Mouse (Mus musculus) stomach, embryonic 16.5 days (tissue): Measurements from ENCODE around the gene Nmnat2. TPM values are rescaled to one million over a fixed set of nuclear protein-coding genes. Genes with fewer than 3 reads are reported as not detected.
"Not testable (repeated sequence)": the region's sequence is repeated elsewhere in the genome, so short reads cannot be mapped to it uniquely, and the experiment has no call there.

Experiments
- ATAC-seq: fragments of 200-750 bp; cut with Nextera tagmentation; 2 replicates; pipeline ENCODE4 v1.8.0; 2017; ENCODE audit warnings: moderate number of reproducible peaks, moderate TSS enrichment; ENCODE audit not compliant: insufficient read depth, low FRiP score
- H3K27ac ChIP-seq: fragments of 300-500 bp; sonication (generic); 2 replicates; pipeline ENCODE4 v1.5.1; 2014; ENCODE audit warnings: low read length
- H3K27me3 ChIP-seq: fragments of 300-500 bp; sonication (generic); 2 replicates; pipeline ENCODE4 v1.6.1; 2014; ENCODE audit warnings: low read length, control low read depth, mixed read lengths; ENCODE audit not compliant: control insufficient read depth, insufficient read depth
- H3K36me3 ChIP-seq: fragments of 300-500 bp; sonication (generic); 2 replicates; pipeline ENCODE4 v1.6.1; 2014; ENCODE audit warnings: low read length; ENCODE audit not compliant: control insufficient read depth, insufficient read depth
- H3K4me1 ChIP-seq: fragments of 300-500 bp; sonication (generic); 2 replicates; pipeline ENCODE4 v1.6.1; 2014; ENCODE audit warnings: low read length, control low read depth, mixed read lengths; ENCODE audit not compliant: control insufficient read depth, insufficient read depth
- H3K4me2 ChIP-seq: fragments of 300-500 bp; sonication (generic); 2 replicates; pipeline ENCODE4 v1.6.1; 2014; ENCODE audit warnings: low read depth, low read length, mixed read lengths
- H3K4me3 ChIP-seq: fragments of 300-500 bp; sonication (generic); replicated peaks from 2 replicates; pipeline ENCODE4 v1.5.1; 2014; ENCODE audit warnings: mild to moderate bottlenecking, low read length
- H3K9ac ChIP-seq: fragments of 300-500 bp; sonication (generic); 2 replicates; pipeline ENCODE4 v1.6.1; 2014; ENCODE audit warnings: low read length
- H3K9me3 ChIP-seq: fragments of 300-500 bp; sonication (generic); replicated peaks from 2 replicates; pipeline ENCODE4 v1.6.1; 2016; ENCODE audit warnings: low read length, control low read depth; ENCODE audit not compliant: control insufficient read depth
- WGBS: fragments of 180-500 bp; shearing (Covaris S2); extraction: QIAGEN DNeasy Blood & Tissue Kit; methylation state at CpG from one replicate; pipeline ENCODE4 v1.1.7; 2014; 5-methylcytosine and 5-hydroxymethylcytosine counted together
- polyA plus RNA-seq: library from polyadenylated mRNA; unstranded; fragments of >200 nt; fragmentation: Nextera tagmentation; extraction: Ambion mirVana; gene quantifications from 2 replicates; pipeline ENCODE4 v1.2.1, GENCODE M21; 2015

Gene Nmnat2
- polyA plus RNA-seq, 1 experiment from 2014 or later: 2.8 TPM

- Histone ChIP-seq H3K9ac (no peak overlapping the region), H3K4me1 (peaks cover 8% of the 10 kb centered on the region; the same call in 1 of the 2 replicates), H3K36me3 (no peaks in the 10 kb centered on the region), H3K27ac (0 out of 2 replicates have a peak overlapping the region, but pooled peaks have one; percentile 6), H3K9me3 (no peaks in the 10 kb centered on the region), H3K27me3 (peaks cover 7% of the 10 kb centered on the region), H3K4me2 (peak overlapping the region; percentile 39), H3K4me3 (0 out of 2 replicates have a peak overlapping the region, but pooled peaks have one; percentile 10)
- peak; percentile 67; the same call in 1 of the 2 replicates for ATAC-seq
- 28% methylated on average over 16 of the region's 16 CpGs for WGBS
Measured at GRCm38 (mm10) chr1:153071563-153071962, 116.8 kb downstream of the Nmnat2 start.

- Histone ChIP-seq H3K27me3 (peaks cover 7% of the 10 kb centered on the region), H3K4me3 (0 out of 2 replicates have a peak overlapping the region, but pooled peaks have one; percentile 10)
- WGBS: 42% methylated on average over 12 of the region's 12 CpGs
Measured at GRCm38 (mm10) chr1:153071995-153072394, 117.2 kb downstream of the Nmnat2 start.

GRCm38 (mm10) chr1:153072711-153073110, 117.9 kb downstream of the Nmnat2 start:
- ATAC-seq: no peak
- H3K4me2 ChIP-seq: no peak overlapping the region
- peaks cover 8% of the 10 kb centered on the region; the same call in 1 of the 2 replicates for H3K4me1 ChIP-seq
- H3K4me3 ChIP-seq: no peak overlapping the region
- H3K9me3 ChIP-seq: no peaks in the 10 kb centered on the region
- no peak overlapping the region for H3K9ac ChIP-seq
- no peaks in the 10 kb centered on the region for H3K36me3 ChIP-seq
- no peak overlapping the region for H3K27ac ChIP-seq
- peaks cover 7% of the 10 kb centered on the region for H3K27me3 ChIP-seq
- WGBS: 63% methylated on average over 10 of the region's 10 CpGs

More at GRCm38 (mm10) chr1:153071995-153072394, 117.2 kb downstream of the Nmnat2 start:
- H3K9ac ChIP-seq: no peak overlapping the region
- H3K36me3 ChIP-seq: no peaks in the 10 kb centered on the region
- peaks cover 8% of the 10 kb centered on the region; the same call in 1 of the 2 replicates for H3K4me1 ChIP-seq
- H3K4me2 ChIP-seq: peak overlapping the region; percentile 39
- 0 out of 2 replicates have a peak overlapping the region, but pooled peaks have one; percentile 6 for H3K27ac ChIP-seq
- ATAC-seq: no peak
- H3K9me3 ChIP-seq: no peaks in the 10 kb centered on the region

- no peaks in the 10 kb centered on the region for H3K36me3 ChIP-seq
- peaks cover 7% of the 10 kb centered on the region for H3K27me3 ChIP-seq
- no peaks in the 10 kb centered on the region for H3K9me3 ChIP-seq
- WGBS: 28% methylated on average over 9 of the region's 9 CpGs
- no peak overlapping the region for H3K4me3 ChIP-seq
- no peak overlapping the region for H3K27ac ChIP-seq
- no peak overlapping the region for H3K9ac ChIP-seq
- no peak overlapping the region for H3K4me2 ChIP-seq
- ATAC-seq: no peak
- H3K4me1 ChIP-seq: peaks cover 8% of the 10 kb centered on the region; the same call in 1 of the 2 replicates
Measured at GRCm38 (mm10) chr1:153073441-153073840, 118.6 kb downstream of the Nmnat2 start.

- peaks cover 8% of the 10 kb centered on the region; the same call in 1 of the 2 replicates for H3K4me1 ChIP-seq
- no peak overlapping the region for H3K9ac ChIP-seq
- H3K9me3 ChIP-seq: no peaks in the 10 kb centered on the region
- 69% methylated on average over 3 of the region's 3 CpGs for WGBS
- no peak for ATAC-seq
- H3K27ac ChIP-seq: no peak overlapping the region
- no peak overlapping the region for H3K4me3 ChIP-seq
- no peak overlapping the region for H3K4me2 ChIP-seq
- no peaks in the 10 kb centered on the region for H3K36me3 ChIP-seq
- peaks cover 7% of the 10 kb centered on the region for H3K27me3 ChIP-seq
Measured at GRCm38 (mm10) chr1:153075087-153075736, 120.4 kb downstream of the Nmnat2 start.

GRCm38 (mm10) chr1:153075955-153076354, 121.2 kb downstream of the Nmnat2 start:
- Histone ChIP-seq H3K4me2 (no peak overlapping the region), H3K27me3 (peaks cover 7% of the 10 kb centered on the region), H3K9ac (no peak overlapping the region), H3K4me3 (no peak overlapping the region), H3K4me1 (peaks cover 8% of the 10 kb centered on the region; the same call in 1 of the 2 replicates), H3K27ac (no peak overlapping the region), H3K9me3 (no peaks in the 10 kb centered on the region), H3K36me3 (no peaks in the 10 kb centered on the region)
- 45% methylated on average over 6 of the region's 6 CpGs for WGBS
- ATAC-seq: 0 out of 2 replicates have a peak, but pooled peaks have one; percentile 44

- WGBS: 83% methylated on average over 8 of the region's 14 CpGs
- H3K27me3 ChIP-seq, H3K36me3 ChIP-seq, H3K4me1 ChIP-seq, H3K27ac ChIP-seq, H3K4me2 ChIP-seq, ATAC-seq, H3K4me3 ChIP-seq, H3K9me3 ChIP-seq, H3K9ac ChIP-seq: not testable (repeated sequence)
Measured at GRCm38 (mm10) chr1:153083233-153083632, 128.4 kb downstream of the Nmnat2 start.

GRCm38 (mm10) chr1:153084191-153084590, 129.4 kb downstream of the Nmnat2 start:
- no peak overlapping the region for H3K4me2 ChIP-seq
- 59% methylated on average over 6 of the region's 6 CpGs for WGBS
- no peaks in the 10 kb centered on the region for H3K27me3 ChIP-seq
- no peak overlapping the region for H3K4me3 ChIP-seq
- H3K27ac ChIP-seq: no peak overlapping the region
- no peak for ATAC-seq
- H3K4me1 ChIP-seq: no peaks in the 10 kb centered on the region
- no peaks in the 10 kb centered on the region for H3K36me3 ChIP-seq
- no peak overlapping the region for H3K9ac ChIP-seq
- H3K9me3 ChIP-seq: no peaks in the 10 kb centered on the region

GRCm38 (mm10) chr1:153085198-153085597, 130.4 kb downstream of the Nmnat2 start:
- no peak for ATAC-seq
- WGBS: 84% methylated on average over 5 of the region's 5 CpGs
- Histone ChIP-seq H3K9me3 (no peaks in the 10 kb centered on the region), H3K4me2 (no peak overlapping the region), H3K36me3 (no peaks in the 10 kb centered on the region), H3K4me1 (no peaks in the 10 kb centered on the region), H3K9ac (no peak overlapping the region), H3K27me3 (no peaks in the 10 kb centered on the region), H3K4me3 (no peak overlapping the region), H3K27ac (no peak overlapping the region)
